Mouse (Mus musculus) erythroblast, embryonic 14.5 days (primary cell): ENCODE results near the gene Zfp799. TPM values are rescaled to one million over a fixed set of nuclear protein-coding genes. Genes with fewer than 3 reads are reported as not detected.

Experiments
- H3K27me3 ChIP-seq: 2 replicates; pipeline ENCODE4 v1.6.1; 2012; ENCODE audit warnings: inconsistent platforms; ENCODE audit not compliant: control insufficient read depth
- H3K36me3 ChIP-seq: 2 replicates; pipeline ENCODE4 v1.6.1; 2012; ENCODE audit warnings: mild to moderate bottlenecking, inconsistent platforms; ENCODE audit not compliant: control insufficient read depth
- H3K4me1 ChIP-seq: 2 replicates; pipeline ENCODE4 v1.6.1; 2012; ENCODE audit warnings: inconsistent platforms; ENCODE audit not compliant: control insufficient read depth
- H3K4me3 ChIP-seq: replicated peaks from 2 replicates; pipeline ENCODE3; 2012; ENCODE audit warnings: moderate library complexity, mild to moderate bottlenecking, inconsistent platforms
- H3K9me3 ChIP-seq: 2 replicates; pipeline ENCODE4 v1.6.1; 2012; ENCODE audit warnings: low read length, inconsistent platforms, mixed read lengths; ENCODE audit not compliant: control insufficient read depth
- GATA1 ChIP-seq: IDR thresholded peaks from 2 replicates; pipeline ENCODE4 v1.6.1; 2012; ENCODE audit warnings: low read length, inconsistent platforms, mixed read lengths
- TAL1 ChIP-seq: IDR thresholded peaks from 3 replicates; pipeline ENCODE4 v1.6.1; 2012; ENCODE audit warnings: low read length, inconsistent platforms, mixed read lengths
- polyA plus RNA-seq: library from polyadenylated mRNA; stranded (reverse); fragments of >175 nt; gene quantifications from 2 replicates; pipeline ENCODE4 v1.2.3, GENCODE M21; 2012

Zfp799 gene
- polyA plus RNA-seq, 1 experiment = not detected

GRCm38 (mm10) chr17:32788576-32788975 is 41.5 kb downstream of the Zfp799 start:
- TF ChIP-seq GATA1 (no peak), TAL1 (no peak)
- peaks cover 33% of the 10 kb centered on the region for H3K36me3 ChIP-seq
- no peaks in the 10 kb centered on the region for H3K9me3 ChIP-seq
- H3K4me1 ChIP-seq = peaks cover 27% of the 10 kb centered on the region
- no peaks in the 10 kb centered on the region for H3K27me3 ChIP-seq
- H3K4me3 ChIP-seq = peak overlapping the region; percentile 93

GRCm38 (mm10) chr17:32788094-32788559 is 41.9 kb downstream of the Zfp799 start, which contains the start of gene Zfp871:
TSS of gene Zfp871 (minus strand) at chr17:32788287.
- peak within 1 kb of the TSS; percentile 93 for H3K4me3 ChIP-seq
- H3K4me1 ChIP-seq = peaks cover 29% of the 10 kb centered on the region
- peaks cover 38% of the 10 kb centered on the region for H3K36me3 ChIP-seq
- TF ChIP-seq GATA1 (no peak), TAL1 (no peak)
- H3K9me3 ChIP-seq = no peaks in the 10 kb centered on the region
- no peaks in the 10 kb centered on the region for H3K27me3 ChIP-seq

GRCm38 (mm10) chr17:32787436-32788093 is 42.5 kb downstream of the Zfp799 start:
- Histone ChIP-seq H3K9me3 (no peaks in the 10 kb centered on the region), H3K4me1 (peaks cover 29% of the 10 kb centered on the region), H3K4me3 (peak overlapping the region; percentile 93), H3K36me3 (peaks cover 43% of the 10 kb centered on the region), H3K27me3 (no peaks in the 10 kb centered on the region)
- TF ChIP-seq TAL1 = no peak
- no peak for TF ChIP-seq GATA1

GRCm38 (mm10) chr17:32786944-32787343 is 43.1 kb downstream of the Zfp799 start:
- H3K4me1 ChIP-seq = peaks cover 29% of the 10 kb centered on the region
- H3K36me3 ChIP-seq = peaks cover 45% of the 10 kb centered on the region
- H3K9me3 ChIP-seq = no peaks in the 10 kb centered on the region
- H3K27me3 ChIP-seq = no peaks in the 10 kb centered on the region
- H3K4me3 ChIP-seq = peak overlapping the region; percentile 93
- no peak for TF ChIP-seq GATA1
- TF ChIP-seq TAL1 = no peak

GRCm38 (mm10) chr17:32785656-32786055 is 44.4 kb downstream of the Zfp799 start:
- Histone ChIP-seq H3K4me3 (no peak overlapping the region), H3K9me3 (no peaks in the 10 kb centered on the region), H3K27me3 (no peaks in the 10 kb centered on the region), H3K36me3 (peaks cover 54% of the 10 kb centered on the region), H3K4me1 (peaks cover 31% of the 10 kb centered on the region)
- TF ChIP-seq TAL1 = no peak
- no peak for TF ChIP-seq GATA1

GRCm38 (mm10) chr17:32777564-32777963 is 52.5 kb downstream of the Zfp799 start:
- Histone ChIP-seq H3K4me3 (no peak overlapping the region), H3K4me1 (peaks cover 7% of the 10 kb centered on the region), H3K36me3 (peaks cover 88% of the 10 kb centered on the region), H3K27me3 (no peaks in the 10 kb centered on the region), H3K9me3 (no peaks in the 10 kb centered on the region)
- TF ChIP-seq GATA1 (no peak), TAL1 (no peak)

- Histone ChIP-seq H3K27me3 (no peaks in the 10 kb centered on the region), H3K9me3 (no peaks in the 10 kb centered on the region), H3K4me3 (no peak overlapping the region), H3K4me1 (no peaks in the 10 kb centered on the region), H3K36me3 (peaks cover 98% of the 10 kb centered on the region)
- no peak for TF ChIP-seq GATA1
- TF ChIP-seq TAL1 = no peak
Observed at GRCm38 (mm10) chr17:32771213-32771612, 58.8 kb downstream of the Zfp799 start.

GRCm38 (mm10) chr17:32766422-32766821 is 63.6 kb downstream of the Zfp799 start:
- no peaks in the 10 kb centered on the region for H3K4me1 ChIP-seq
- no peaks in the 10 kb centered on the region for H3K27me3 ChIP-seq
- peaks cover 3% of the 10 kb centered on the region; the same call in 1 of the 2 replicates for H3K9me3 ChIP-seq
- peaks cover 76% of the 10 kb centered on the region for H3K36me3 ChIP-seq
- TF ChIP-seq GATA1 (no peak), TAL1 (no peak)
- H3K4me3 ChIP-seq = no peak overlapping the region

Other genes starting within 250 kb of the Zfp799 start
- not detected in 2 replicates for gene Cyp4f37, start 209.0 kb downstream of the Zfp799 start, polyA plus RNA-seq
- not detected in 2 replicates for gene Cyp4f40, start 171.4 kb downstream of the Zfp799 start, polyA plus RNA-seq
- not detected in 2 replicates for gene Cyp4f15, start 144.6 kb downstream of the Zfp799 start, polyA plus RNA-seq
- gene Zfp871, start 42.0 kb downstream of the Zfp799 start, polyA plus RNA-seq = 0.02 and 0.04 TPM in 2 replicates
- gene Zfp811, start 20.3 kb downstream of the Zfp799 start, polyA plus RNA-seq = not detected in 2 replicates
- 0.01 TPM in 1 of 2 replicates, not detected in the other for gene Zfp870, start 61.4 kb upstream of the Zfp799 start, polyA plus RNA-seq
- not detected in 2 replicates for gene Cyp4f14, start 87.1 kb upstream of the Zfp799 start, polyA plus RNA-seq
- 0.19 and 0.49 TPM in 2 replicates for gene Cyp4f13, start 117.1 kb upstream of the Zfp799 start, polyA plus RNA-seq
- 0.02 and 0.04 TPM in 2 replicates for gene Zfp472, start 135.6 kb upstream of the Zfp799 start, polyA plus RNA-seq
- gene Zfp952, start 162.9 kb upstream of the Zfp799 start, polyA plus RNA-seq = 0.02 and 0.03 TPM in 2 replicates
- not detected in 2 replicates for gene Zfp763, start 203.1 kb upstream of the Zfp799 start, polyA plus RNA-seq
- not detected in 2 replicates for gene 4921501E09Rik, start 237.8 kb upstream of the Zfp799 start, polyA plus RNA-seq